Mouse (Mus musculus) mature B cell (primary cell): ENCODE results near the gene Tex21.
"Not testable (repeated sequence)": the region's sequence is repeated elsewhere in the genome, so short reads cannot be mapped to it uniquely, and the experiment has no call there.

Source experiments
- in situ Hi-C: fragments of 300-500 bp; cut with MboI; formaldehyde crosslinking; loops from 2 replicates; pipeline ENCODE4 v1.14.3; 2019

The Tex21 gene

DNA sequence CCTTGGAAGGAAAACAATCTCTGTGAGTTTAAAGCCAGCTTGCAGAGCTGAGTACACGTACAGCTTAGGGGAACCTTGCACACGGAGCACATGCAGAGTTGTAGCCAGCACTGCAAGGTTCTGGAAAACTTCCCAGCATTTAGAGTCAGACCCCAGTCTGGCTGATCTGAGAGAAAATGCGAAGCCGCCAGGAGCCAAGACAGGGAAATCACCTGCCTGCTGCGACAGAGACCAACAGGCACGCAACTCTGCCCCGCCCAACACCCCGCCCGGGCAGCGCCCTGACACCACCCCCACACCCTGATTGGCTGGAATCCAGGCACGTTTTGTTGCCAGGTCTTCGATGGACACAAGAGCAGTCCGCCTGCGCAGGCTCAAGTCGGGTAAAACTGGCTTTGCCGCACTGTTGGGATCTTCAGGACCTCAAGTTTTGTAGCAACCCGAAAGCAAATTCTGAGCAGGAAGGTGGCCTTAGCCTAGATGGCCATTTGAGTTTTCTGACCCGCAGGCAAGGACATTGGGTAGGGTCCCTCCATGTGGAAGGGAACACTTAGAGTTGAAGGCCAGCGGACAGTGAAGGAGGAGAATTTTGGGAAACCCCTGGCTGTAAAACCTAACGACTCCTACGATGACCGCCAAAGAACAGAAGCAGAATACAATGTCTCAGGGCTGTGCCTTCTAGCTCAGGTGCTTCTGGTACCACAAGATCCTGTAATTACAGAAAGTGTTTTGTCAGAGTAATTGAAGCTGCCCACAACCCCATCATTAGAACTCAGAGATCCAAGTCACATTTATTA, 50.4 kb downstream of the Tex21 start:
- in situ Hi-C loops: loop anchor here (10.0 to 25.0 kb wide), 2 partner anchors 139 to 409 kb away; no protein-coding TSS in a partner anchor

DNA sequence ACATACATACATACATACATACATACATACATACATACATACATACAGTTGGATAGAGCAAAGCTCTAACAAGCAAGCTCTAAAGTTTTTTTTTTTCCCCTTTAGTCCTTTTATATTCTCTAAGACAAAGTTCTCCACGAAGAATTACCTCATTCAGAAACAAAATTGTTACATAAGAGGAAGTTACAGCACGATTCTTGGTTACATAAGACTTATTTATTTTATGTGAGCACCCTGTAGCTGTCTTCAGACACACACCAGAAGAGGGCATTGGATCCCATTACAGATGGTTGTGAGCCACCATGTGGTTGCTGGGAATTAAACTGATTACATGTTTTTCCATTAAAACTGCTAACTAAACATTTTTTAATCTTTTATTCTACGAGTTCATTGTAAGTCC, 52.0 kb downstream of the Tex21 start:
- in situ Hi-C loops: loop anchor here (10.0 to 25.0 kb wide), 2 partner anchors 140 to 407 kb away; no protein-coding TSS in a partner anchor

- in situ Hi-C loops: loop anchor here (10.0 to 25.0 kb wide), 2 partner anchors 144 to 404 kb away; no protein-coding TSS in a partner anchor
These were observed 55.6 kb downstream of the Tex21 start for GRCm38 (mm10) chr12:76190940-76191339.

- in situ Hi-C loops: loop anchor here (25.0 kb wide), 1 partner anchor 401 kb away; no protein-coding TSS in a partner anchor
These were observed 58.7 kb downstream of the Tex21 start for GRCm38 (mm10) chr12:76187849-76188248.

GRCm38 (mm10) chr12:76186473-76186872, 60.1 kb downstream of the Tex21 start:
- in situ Hi-C loops: loop anchor here (25.0 kb wide), 1 partner anchor 399 kb away; no protein-coding TSS in a partner anchor

DNA sequence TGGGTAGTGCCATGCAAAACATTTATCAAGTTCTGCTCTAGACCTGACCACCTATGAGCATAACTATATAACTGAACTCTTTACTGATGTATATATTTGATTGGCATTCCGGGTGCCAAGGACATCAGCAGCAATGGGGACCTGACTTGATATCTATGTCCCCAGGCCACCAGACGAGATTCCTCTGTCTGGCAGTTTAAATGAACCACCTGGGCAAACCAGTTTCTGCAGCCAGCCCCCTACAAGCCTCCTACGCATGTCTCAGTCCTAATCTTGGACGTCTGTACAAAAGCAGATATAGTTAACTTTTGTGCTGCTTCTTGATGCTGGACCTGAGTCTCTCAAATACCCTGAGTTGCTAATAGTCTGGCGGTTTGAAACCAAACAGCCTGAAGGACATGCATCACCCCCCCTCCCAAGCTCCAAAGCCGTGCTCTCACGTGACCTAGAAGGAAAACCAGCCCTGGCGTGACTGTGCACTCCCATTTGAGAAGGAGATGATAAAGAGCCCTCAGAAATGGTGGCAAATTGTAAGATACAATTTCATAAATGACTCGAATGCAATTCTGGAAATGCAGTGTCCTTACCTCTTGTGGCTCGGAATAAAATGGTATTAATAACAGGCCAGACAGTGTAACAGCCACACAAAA, 61.3 kb downstream of the Tex21 start:
- in situ Hi-C loops: loop anchor here (25.0 kb wide), 1 partner anchor 398 kb away; no protein-coding TSS in a partner anchor

- in situ Hi-C loops: loop anchor here (25.0 kb wide), 1 partner anchor 397 kb away; no protein-coding TSS in a partner anchor
These were observed 62.3 kb downstream of the Tex21 start for GRCm38 (mm10) chr12:76184271-76184670.

DNA sequence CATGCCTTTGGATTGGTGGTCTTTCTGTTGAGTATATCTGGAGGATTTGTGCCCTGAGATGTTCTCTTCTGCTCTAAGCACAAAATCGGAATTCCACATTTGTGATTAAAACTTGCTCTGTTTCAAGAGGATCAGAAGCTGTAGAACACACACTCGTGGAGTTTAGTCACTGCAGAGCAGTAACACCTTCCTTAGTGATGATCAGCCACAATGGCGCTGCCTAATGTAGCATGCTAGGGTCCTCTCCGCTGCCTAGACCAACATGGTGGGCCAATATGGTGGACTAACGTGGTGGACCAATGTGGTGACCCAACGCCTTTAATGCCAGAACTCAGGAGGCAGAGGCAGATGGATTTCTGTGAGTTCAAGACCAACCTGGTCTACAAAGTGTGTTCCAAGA, 63.7 kb downstream of the Tex21 start:
- in situ Hi-C loops: loop anchor here (25.0 kb wide), 1 partner anchor 396 kb away; no protein-coding TSS in a partner anchor

GRCm38 (mm10) chr12:76181471-76181870, 65.1 kb downstream of the Tex21 start:
- in situ Hi-C loops: loop anchor here (25.0 kb wide), 1 partner anchor 394 kb away; no protein-coding TSS in a partner anchor

- in situ Hi-C loops: loop anchor here (25.0 kb wide), 1 partner anchor 393 kb away; no protein-coding TSS in a partner anchor
These were observed 66.1 kb downstream of the Tex21 start for GRCm38 (mm10) chr12:76180442-76180841.

- in situ Hi-C loops: loop anchor here (25.0 kb wide), 1 partner anchor 392 kb away; no protein-coding TSS in a partner anchor
These were observed 67.0 kb downstream of the Tex21 start for GRCm38 (mm10) chr12:76179527-76179926.

DNA sequence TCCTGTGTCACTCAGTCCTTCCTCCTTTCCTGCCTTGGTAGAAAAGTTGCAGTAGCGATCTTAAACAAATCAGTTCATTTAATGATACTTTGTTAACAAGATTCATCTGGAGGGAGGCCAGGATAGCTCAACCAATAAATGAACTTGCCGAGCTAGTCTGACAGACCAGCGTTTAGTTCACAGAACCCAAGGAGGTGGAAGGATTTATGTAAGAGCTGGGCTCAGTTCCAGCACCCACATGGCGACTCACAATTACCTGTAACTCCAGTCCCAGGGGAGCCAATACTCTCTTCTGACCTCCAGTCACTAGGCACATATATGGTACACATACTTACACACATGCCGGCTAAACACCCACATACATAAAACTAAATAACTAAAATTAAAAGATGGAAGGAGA, 67.5 kb downstream of the Tex21 start:
- in situ Hi-C loops: loop anchor here (25.0 kb wide), 1 partner anchor 392 kb away; no protein-coding TSS in a partner anchor

GRCm38 (mm10) chr12:76177864-76178518, 68.6 kb downstream of the Tex21 start:
- in situ Hi-C loops: loop anchor here (25.0 kb wide), 1 partner anchor 391 kb away; no protein-coding TSS in a partner anchor

DNA sequence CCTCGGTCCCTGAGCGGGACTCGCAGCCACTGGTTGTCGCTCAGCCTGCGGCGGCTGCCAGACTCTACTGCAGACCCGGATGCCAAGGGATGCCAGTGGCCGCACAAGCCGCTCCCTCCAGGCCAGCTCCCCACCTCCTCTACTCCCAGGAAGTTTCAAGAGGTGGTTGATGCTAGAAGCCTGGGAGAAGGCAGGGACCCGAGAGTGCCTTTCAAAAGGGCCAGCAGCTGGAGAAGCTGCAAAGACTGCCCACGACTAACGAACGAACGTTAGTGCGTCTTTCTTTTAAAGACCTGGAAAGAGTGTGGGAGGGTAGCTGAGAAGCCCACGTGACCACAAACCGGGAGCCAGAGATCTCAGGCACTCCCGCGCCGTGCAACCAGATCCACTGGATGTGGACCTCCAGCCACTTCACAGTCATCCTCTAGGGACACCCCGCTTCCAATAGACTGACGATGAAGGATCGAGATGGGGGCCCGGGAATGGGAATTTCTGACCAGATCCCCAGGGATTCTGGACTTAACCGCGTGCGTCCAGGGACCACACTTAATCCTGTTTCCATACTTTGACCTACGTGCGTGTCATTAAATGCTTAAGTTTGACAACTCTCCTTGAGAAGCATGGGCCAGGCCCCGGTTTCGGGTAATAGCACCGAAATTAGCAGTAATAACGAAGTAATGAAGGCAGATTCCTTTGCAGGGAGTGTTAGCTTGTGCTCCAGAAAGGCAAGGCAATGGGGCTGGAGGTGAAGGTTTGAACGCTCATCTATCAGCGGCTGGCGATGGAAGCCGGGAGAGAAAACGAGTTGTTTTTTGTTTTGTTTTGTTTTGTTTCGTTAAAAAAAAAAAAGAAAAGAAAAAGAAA, 69.3 kb downstream of the Tex21 start, which contains the start of gene Esr2:
Gene Esr2 (minus strand): TSS at position 260 of the 864 bp plus-strand sequence.
- in situ Hi-C loops: loop anchor here (25.0 kb wide), 1 partner anchor 390 kb away; no protein-coding TSS in a partner anchor

DNA sequence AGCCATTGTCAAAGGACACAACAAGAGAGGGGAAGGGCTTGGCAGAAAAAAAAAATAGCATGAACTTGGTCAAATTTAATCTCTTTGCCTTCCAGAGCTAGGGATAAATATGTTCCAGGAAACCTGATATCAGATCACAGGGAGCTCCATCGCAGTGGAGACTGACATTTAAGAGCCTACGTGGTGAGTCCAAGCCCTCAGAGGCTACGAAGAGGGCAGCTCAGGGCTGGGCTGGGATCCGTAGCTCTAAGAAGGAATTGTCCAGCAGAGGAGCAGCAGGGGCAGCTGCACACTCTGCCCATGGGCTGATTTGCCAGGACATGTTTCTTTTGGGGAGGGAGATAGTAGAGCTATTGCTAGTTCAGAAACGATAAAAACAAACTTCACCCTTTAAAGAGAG, 80.9 kb downstream of the Tex21 start:
- in situ Hi-C loops: no loop called here

DNA sequence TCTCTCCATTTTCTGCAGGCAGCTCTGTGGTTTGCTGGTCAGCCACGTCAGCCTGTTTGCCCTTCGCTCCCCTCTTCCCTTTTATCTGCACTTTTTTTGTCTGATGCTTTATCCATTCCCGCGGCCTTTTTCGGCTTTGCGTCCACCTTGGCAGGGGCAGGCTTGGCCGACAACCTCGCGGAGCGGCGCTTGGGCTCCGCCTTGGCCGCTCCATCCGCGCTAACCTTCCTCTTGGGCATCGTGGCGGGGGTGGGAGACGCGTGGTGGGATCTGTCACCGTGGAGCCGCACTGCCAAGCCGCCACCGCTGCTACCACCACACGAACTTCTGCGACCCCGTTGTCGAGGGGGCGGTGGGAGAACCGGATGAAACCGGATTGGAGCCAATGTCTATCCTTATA, 94.2 kb downstream of the Tex21 start:
- in situ Hi-C loops: not testable (repeated sequence)
